Mouse (Mus musculus): ENCODE results near the gene Ccdc153. TPM values are rescaled to one million over a fixed set of nuclear protein-coding genes. Genes with fewer than 3 reads are reported as not detected.

Gene Ccdc153
- total and polyA plus RNA-seq, 2 experiments from 2014 or later = 3.5 to 7.0 TPM

- Histone ChIP-seq H3K9ac (no peak overlapping the region), H3K27me3 (ENCODE audit: insufficient read depth, low read length) (no peaks in the 10 kb centered on the region), H3K4me3 (ENCODE audit: low read depth, low read length) (no peak overlapping the region), H3K9me3 (ENCODE audit: low read length) (no peaks in the 10 kb centered on the region), H3K4me1 (ENCODE audit: insufficient read depth) (no peaks in the 10 kb centered on the region), H3K4me2 (ENCODE audit: low read depth) (no peak overlapping the region), H3K36me3 (ENCODE audit: insufficient read depth) (no peaks in the 10 kb centered on the region), H3K27ac (ENCODE audit: low read depth, low read length) (no peak overlapping the region)
- peak; percentile 69 for ATAC-seq
- peak; percentile 87 for TF ChIP-seq CTCF (IDR thresholded peaks at IDR 0.05; ENCODE audit: low read depth)
- peak; percentile 82 for DNase-seq
- 4% methylated on average over 5 of the region's 5 CpGs for WGBS
These were observed 1.0 kb upstream of the Ccdc153 start for GRCm38 (mm10) chr9:44239447-44239846.

DNA sequence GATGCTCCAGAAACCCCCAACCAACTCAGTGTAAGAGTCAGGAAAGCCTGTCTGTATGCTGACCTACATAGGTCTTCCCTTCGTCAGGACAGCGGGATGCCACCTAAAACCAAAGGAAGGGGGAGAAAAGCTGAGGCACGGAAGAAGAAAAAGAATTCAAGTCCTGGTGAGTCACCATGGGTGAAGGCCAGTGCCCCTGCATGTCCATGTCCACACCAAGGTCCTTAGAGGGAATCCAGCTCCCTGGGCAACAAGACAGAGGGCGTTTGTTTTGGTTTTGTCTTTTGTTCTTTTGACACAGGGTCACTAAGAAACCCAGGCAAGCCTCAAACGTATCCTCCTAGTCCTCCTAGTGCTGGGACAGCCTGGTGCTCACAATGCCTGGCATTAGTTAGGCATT, 435 bp downstream of the Ccdc153 start:
- no peak overlapping the region for H3K4me3 ChIP-seq (ENCODE audit: low read depth, low read length)
- H3K36me3 ChIP-seq (ENCODE audit: insufficient read depth) = no peaks in the 10 kb centered on the region
- no peak for TF ChIP-seq CTCF (IDR thresholded peaks at IDR 0.05; ENCODE audit: low read depth)
- 49% methylated on average over 5 of the region's 5 CpGs for WGBS
- no peak overlapping the region for H3K27ac ChIP-seq (ENCODE audit: low read depth, low read length)
- H3K9me3 ChIP-seq (ENCODE audit: low read length) = no peaks in the 10 kb centered on the region
- no peak overlapping the region for H3K9ac ChIP-seq
- DNase-seq (no peak), ATAC-seq (no peak)
- H3K4me2 ChIP-seq (ENCODE audit: low read depth) = no peak overlapping the region
- no peaks in the 10 kb centered on the region for H3K4me1 ChIP-seq (ENCODE audit: insufficient read depth)
- no peaks in the 10 kb centered on the region for H3K27me3 ChIP-seq (ENCODE audit: insufficient read depth, low read length)

DNA sequence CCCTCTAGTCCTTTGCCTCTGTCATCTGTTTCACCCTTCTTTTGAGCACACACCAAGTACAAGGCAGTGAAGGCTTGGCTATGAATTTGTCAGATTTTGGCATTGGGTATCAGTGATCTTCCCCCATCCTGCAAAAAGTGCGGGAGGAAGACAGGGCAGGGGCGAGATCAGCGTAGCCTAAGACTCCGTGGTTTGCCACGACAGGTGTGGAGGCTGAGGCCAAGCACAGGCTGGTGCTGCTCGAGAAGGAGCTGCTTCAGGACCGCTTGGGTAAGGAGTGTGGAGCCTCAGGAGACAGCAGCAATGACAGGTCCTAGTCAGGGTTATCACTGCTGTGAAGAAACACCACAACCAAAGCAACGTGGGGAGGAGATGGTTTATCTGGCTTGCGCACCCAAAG, 942 bp downstream of the Ccdc153 start:
- Histone ChIP-seq H3K9me3 (ENCODE audit: low read length) (no peaks in the 10 kb centered on the region), H3K9ac (no peak overlapping the region), H3K36me3 (ENCODE audit: insufficient read depth) (no peaks in the 10 kb centered on the region), H3K4me1 (ENCODE audit: insufficient read depth) (no peaks in the 10 kb centered on the region), H3K27ac (ENCODE audit: low read depth, low read length) (no peak overlapping the region), H3K4me3 (ENCODE audit: low read depth, low read length) (no peak overlapping the region), H3K4me2 (ENCODE audit: low read depth) (no peak overlapping the region), H3K27me3 (ENCODE audit: insufficient read depth, low read length) (no peaks in the 10 kb centered on the region)
- DNase-seq (no peak), ATAC-seq (no peak)
- WGBS = 78% methylated on average over 9 of the region's 9 CpGs
- TF ChIP-seq CTCF (IDR thresholded peaks at IDR 0.05; ENCODE audit: low read depth) = no peak

DNA sequence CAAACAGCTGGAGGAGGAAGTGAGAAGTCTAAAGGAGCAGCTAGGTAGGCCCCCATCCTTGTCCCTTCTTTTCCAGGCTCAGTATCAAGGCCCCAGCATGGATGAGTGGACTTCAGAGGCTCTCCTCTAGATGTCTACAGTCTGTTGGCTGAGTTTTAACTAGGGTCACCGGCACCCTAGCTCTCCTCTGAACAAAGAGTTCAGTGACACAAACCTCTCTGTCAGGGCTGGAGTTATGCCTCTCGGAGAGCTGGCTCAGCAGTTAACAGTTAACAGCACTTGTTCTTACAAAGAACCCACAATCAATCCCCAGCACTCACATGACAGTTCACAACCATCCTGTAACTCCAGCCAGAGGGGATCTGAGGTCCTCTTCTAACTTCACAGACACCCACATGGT, 3.1 kb downstream of the Ccdc153 start:
- no peaks in the 10 kb centered on the region for H3K4me1 ChIP-seq (ENCODE audit: insufficient read depth)
- WGBS = 61% methylated on average over 2 of the region's 2 CpGs
- DNase-seq (no peak), ATAC-seq (no peak)
- TF ChIP-seq CTCF (IDR thresholded peaks at IDR 0.05; ENCODE audit: low read depth) = no peak
- no peaks in the 10 kb centered on the region for H3K27me3 ChIP-seq (ENCODE audit: insufficient read depth, low read length)
- H3K4me2 ChIP-seq (ENCODE audit: low read depth) = no peak overlapping the region
- H3K9ac ChIP-seq = no peak overlapping the region
- no peak overlapping the region for H3K27ac ChIP-seq (ENCODE audit: low read depth, low read length)
- H3K4me3 ChIP-seq (ENCODE audit: low read depth, low read length) = no peak overlapping the region
- no peaks in the 10 kb centered on the region for H3K36me3 ChIP-seq (ENCODE audit: insufficient read depth)
- H3K9me3 ChIP-seq (ENCODE audit: low read length) = no peaks in the 10 kb centered on the region

GRCm38 (mm10) chr9:44247907-44248306, 7.4 kb downstream of the Ccdc153 start:
- 88% methylated on average over 6 of the region's 6 CpGs for WGBS
- H3K9me3 ChIP-seq (ENCODE audit: low read length) = no peaks in the 10 kb centered on the region
- H3K36me3 ChIP-seq (ENCODE audit: insufficient read depth) = no peaks in the 10 kb centered on the region; the same call in 1 of the 2 replicates
- no peak for TF ChIP-seq CTCF (IDR thresholded peaks at IDR 0.05; ENCODE audit: low read depth)
- H3K27me3 ChIP-seq (ENCODE audit: insufficient read depth, low read length) = no peaks in the 10 kb centered on the region
- H3K4me2 ChIP-seq (ENCODE audit: low read depth) = no peak overlapping the region
- H3K4me1 ChIP-seq (ENCODE audit: insufficient read depth) = peaks cover 4% of the 10 kb centered on the region; the same call in 1 of the 2 replicates
- DNase-seq (no peak), ATAC-seq (no peak)
- no peak overlapping the region for H3K4me3 ChIP-seq (ENCODE audit: low read depth, low read length)
- no peak overlapping the region for H3K27ac ChIP-seq (ENCODE audit: low read depth, low read length)
- H3K9ac ChIP-seq = no peak overlapping the region

DNA sequence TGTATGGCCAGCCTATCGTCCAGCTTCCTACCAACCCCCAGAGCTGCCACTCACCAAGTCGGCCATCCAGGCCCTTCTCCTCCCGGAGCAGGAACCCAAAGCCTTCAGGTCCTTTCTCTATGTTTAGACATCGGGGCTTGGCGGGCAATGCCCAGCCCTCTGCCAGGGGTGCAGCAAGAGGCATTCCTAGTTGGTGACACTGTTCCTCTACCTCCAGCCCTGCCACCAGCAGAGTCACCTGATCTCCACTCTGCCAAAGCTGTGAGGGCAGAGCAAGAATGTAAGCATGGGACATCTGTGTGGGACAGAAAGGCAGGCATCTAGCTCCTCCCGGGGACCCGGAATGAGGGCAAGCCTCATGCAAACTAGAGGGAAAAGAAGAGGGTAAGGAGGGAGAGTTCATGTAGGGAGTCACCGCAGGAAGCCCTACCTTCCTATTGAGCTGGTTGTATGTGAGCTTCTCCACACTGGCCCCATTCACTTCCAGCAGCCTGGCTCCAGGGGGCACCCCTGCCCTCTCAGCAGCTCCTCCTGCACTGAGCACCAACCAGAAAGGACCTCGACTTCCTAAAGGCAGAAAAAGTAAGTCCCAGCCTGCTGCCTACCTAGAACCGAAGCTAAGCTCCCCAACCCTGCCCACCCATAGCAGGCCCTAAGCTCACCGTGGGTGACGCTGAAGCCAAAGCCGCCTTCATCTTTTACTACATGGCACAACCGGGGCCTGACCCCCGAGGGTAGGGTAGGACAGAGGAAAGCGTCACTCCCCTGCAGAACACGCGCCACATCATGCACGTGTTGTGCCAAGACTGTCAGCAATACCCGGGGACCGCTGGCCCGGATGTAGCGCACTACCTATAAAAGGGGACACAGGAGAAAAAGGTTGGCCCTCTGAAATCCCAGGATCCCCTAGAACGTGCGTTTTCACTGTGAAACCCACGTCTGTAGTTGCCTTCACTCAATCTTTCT, 9.0 kb downstream of the Ccdc153 start:
- no peaks in the 10 kb centered on the region; the same call in 1 of the 2 replicates for H3K36me3 ChIP-seq (ENCODE audit: insufficient read depth)
- TF ChIP-seq CTCF (IDR thresholded peaks at IDR 0.05; ENCODE audit: low read depth) = peak; percentile 62
- peak; percentile 81 for ATAC-seq
- no peak overlapping the region for H3K4me2 ChIP-seq (ENCODE audit: low read depth)
- H3K4me3 ChIP-seq (ENCODE audit: low read depth, low read length) = no peak overlapping the region
- WGBS = 50% methylated on average over 26 of the region's 26 CpGs
- no peak overlapping the region for H3K9ac ChIP-seq
- no peaks in the 10 kb centered on the region for H3K9me3 ChIP-seq (ENCODE audit: low read length)
- 0 out of 2 replicates have a peak overlapping the region, but pooled peaks have one; percentile 29 for H3K27ac ChIP-seq (ENCODE audit: low read depth, low read length)
- peaks cover 4% of the 10 kb centered on the region; the same call in 1 of the 2 replicates for H3K4me1 ChIP-seq (ENCODE audit: insufficient read depth)
- no peaks in the 10 kb centered on the region for H3K27me3 ChIP-seq (ENCODE audit: insufficient read depth, low read length)
- peak; percentile 50 for DNase-seq

DNA sequence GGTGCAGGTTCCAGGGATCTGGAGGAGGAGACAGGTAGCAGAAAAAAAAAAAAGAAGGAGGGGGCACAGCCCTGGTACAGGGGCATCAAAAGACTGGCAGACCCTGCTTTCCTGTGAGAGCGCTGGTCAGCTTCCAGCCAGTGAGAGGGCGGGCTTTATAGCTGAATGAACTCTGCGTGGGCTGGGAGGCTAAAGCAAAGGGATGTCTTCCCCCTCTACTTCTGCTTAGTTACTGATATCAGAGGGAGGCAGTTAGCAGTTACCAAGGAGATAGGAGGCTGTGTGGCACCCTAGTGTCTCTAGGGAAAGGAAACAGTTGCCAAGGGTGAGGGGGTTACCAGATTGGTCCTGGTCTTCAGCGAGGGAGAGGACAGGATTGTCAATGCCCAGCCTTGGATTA, 10.0 kb downstream of the Ccdc153 start:
- no peaks in the 10 kb centered on the region; the same call in 1 of the 2 replicates for H3K36me3 ChIP-seq (ENCODE audit: insufficient read depth)
- no peak for TF ChIP-seq CTCF (IDR thresholded peaks at IDR 0.05; ENCODE audit: low read depth)
- H3K4me1 ChIP-seq (ENCODE audit: insufficient read depth) = peaks cover 12% of the 10 kb centered on the region
- no peaks in the 10 kb centered on the region for H3K9me3 ChIP-seq (ENCODE audit: low read length)
- no peaks in the 10 kb centered on the region for H3K27me3 ChIP-seq (ENCODE audit: insufficient read depth, low read length)
- ATAC-seq = peak; percentile 71
- DNase-seq = peak; percentile 45
- WGBS = 34% methylated on average over 4 of the region's 4 CpGs
- H3K27ac ChIP-seq (ENCODE audit: low read depth, low read length) = 0 out of 2 replicates have a peak overlapping the region, but pooled peaks have one; percentile 29
- H3K4me3 ChIP-seq (ENCODE audit: low read depth, low read length) = no peak overlapping the region
- no peak overlapping the region for H3K4me2 ChIP-seq (ENCODE audit: low read depth)
- no peak overlapping the region for H3K9ac ChIP-seq

Data from forebrain, postnatal 0 days (tissue).